Comparison of ENCODE assay signal across 9 mouse cellular contexts in genomic region chr6:97535763-97536445, GRCm38 (mm10).
DNase-seq lines count a peak whose midpoint lies in the region; ATAC-seq lines count a peak whose summit lies in the region.
"Had no signal": no experiment of that assay in that cellular context is flagged by ENCODE, and none has a peak within 500 bp of the region (broad histone marks: within the 10 kb centered on the region; RNA-seq: fewer than 3 reads in every experiment).

No protein-coding gene starts in this region.

- H3K27me3 ChIP-seq in heart, embryonic 10.5 days (ENCODE audit: insufficient read depth, poor library complexity, severe bottlenecking) = no peaks in the 10 kb centered on the region
- no peaks in the 10 kb centered on the region for H3K27me3 ChIP-seq in hindbrain, embryonic 10.5 days (ENCODE audit: insufficient read depth, poor library complexity, severe bottlenecking)

- no peak overlapping the region for H3K27ac ChIP-seq in heart, embryonic 10.5 days
- H3K27ac ChIP-seq in hindbrain, embryonic 10.5 days = peak overlapping the region; percentile 6; the same call in 1 of the 2 replicates

- H3K36me3 ChIP-seq in heart, embryonic 10.5 days = no peaks in the 10 kb centered on the region
- peaks cover 16% of the 10 kb centered on the region for H3K36me3 ChIP-seq in hindbrain, embryonic 10.5 days

- H3K4me3 ChIP-seq in heart, embryonic 10.5 days = no peak overlapping the region
- no peak overlapping the region for H3K4me3 ChIP-seq in hindbrain, embryonic 10.5 days
- H3K4me3 ChIP-seq: megakaryocyte, embryonic 14.5 days had no signal

- peak; percentile 88 for DNase-seq in heart, adult 11 months
- DNase-seq in heart, embryonic 10.5 days (ENCODE audit: low spot score) = no peak
- DNase-seq in cerebellum, adult 11 months = peak; percentile 45
- no peak for DNase-seq in hindbrain, embryonic 10.5 days (ENCODE audit: low spot score)
- DNase-seq in left cerebral cortex, postnatal 4 days = peak; percentile 88
- DNase-seq in adipocyte (ENCODE audit: low spot score) = no peak
- DNase-seq in urinary bladder, postnatal 4 days (ENCODE audit: low spot score in 2 of 2) = no peak

- 84% methylated on average over 9 of the region's 9 CpGs for WGBS in heart, embryonic 10.5 days
- 85% methylated on average over 9 of the region's 9 CpGs for WGBS in hindbrain, embryonic 10.5 days

- no peaks in the 10 kb centered on the region for H3K9me3 ChIP-seq in heart, embryonic 10.5 days
- no peaks in the 10 kb centered on the region for H3K9me3 ChIP-seq in hindbrain, embryonic 10.5 days

- ATAC-seq in inflammation-experienced regulatory T-cells, adult 6 months = no peak

- intact Hi-C loops in left cerebral cortex, postnatal 4 days (cut with DNase I) = no loop called here

- peaks cover 6% of the 10 kb centered on the region; the same call in 1 of the 2 replicates for H3K4me1 ChIP-seq in heart, embryonic 10.5 days
- H3K4me1 ChIP-seq in hindbrain, embryonic 10.5 days (replicated peaks) = peaks cover 13% of the 10 kb centered on the region

Comparison
In these comparisons a context has a peak if more than half of its experiments do, and no peak if none do; other contexts are left out.
1. DNase-seq: peak in heart, adult 11 months (single experiment), cerebellum, adult 11 months (single experiment) and left cerebral cortex, postnatal 4 days (single experiment); none in heart, embryonic 10.5 days (single experiment), hindbrain, embryonic 10.5 days (single experiment), adipocyte (single experiment) and urinary bladder, postnatal 4 days (0 of 2).